Mouse (Mus musculus) heart, postnatal 0 days (tissue): ENCODE data around the gene Bcap31.

Source experiments
- CTCF ChIP-seq: IDR thresholded peaks from 2 replicates; pipeline ENCODE4 v1.5.1; 2016; ENCODE audit warnings: antibody characterized with exemption, control low read depth, low read depth
- EP300 ChIP-seq: IDR thresholded peaks from 2 replicates; pipeline ENCODE4 v1.6.1; 2016; ENCODE audit warnings: antibody characterized with exemption, low read depth

GRCm38 (mm10) chrX:73739151-73739550, 23.2 kb upstream of the Bcap31 start:
- TF ChIP-seq CTCF (no peak), EP300 (no peak)
